Comparison of ENCODE assay signal across 12 mouse cellular contexts in genomic region chr5:42270286-42271076, GRCm38 (mm10).
A peak's percentile ranks its signal among the peaks of the same experiment; 100 is the strongest.
DNase-seq lines count a peak whose midpoint lies in the region; ATAC-seq and TF ChIP-seq lines count a peak whose summit lies in the region.
"Had no signal": no experiment of that assay in that cellular context is flagged by ENCODE, and none has a peak within 500 bp of the region (broad histone marks: within the 10 kb centered on the region; RNA-seq: fewer than 3 reads in every experiment).

No protein-coding gene starts in this region.

- H3K9me3 ChIP-seq in hindbrain, embryonic 12.5 days (replicated peaks), result no peaks in the 10 kb centered on the region
- H3K9me3 ChIP-seq in neural tube, embryonic 12.5 days, result no peaks in the 10 kb centered on the region
- no peaks in the 10 kb centered on the region for H3K9me3 ChIP-seq in stomach, postnatal 0 days (ENCODE audit: control insufficient read depth, low read length)
- H3K9me3 ChIP-seq: limb, embryonic 13.5 days had no signal

- TF ChIP-seq EP300 in stomach, postnatal 0 days (optimal IDR thresholded peaks at IDR 0.05), result no peak

- 67% methylated on average over 3 of the region's 3 CpGs for WGBS in hindbrain, embryonic 12.5 days
- WGBS in neural tube, embryonic 12.5 days, result 52% methylated on average over 3 of the region's 3 CpGs
- WGBS in stomach, postnatal 0 days, result 76% methylated on average over 3 of the region's 3 CpGs

- no peak overlapping the region for H3K4me2 ChIP-seq in hindbrain, embryonic 12.5 days (replicated peaks)
- H3K4me2 ChIP-seq in neural tube, embryonic 12.5 days (replicated peaks), result no peak overlapping the region
- no peak overlapping the region for H3K4me2 ChIP-seq in stomach, postnatal 0 days (replicated peaks; ENCODE audit: low read depth)
- H3K4me2 ChIP-seq: limb, embryonic 13.5 days had no signal

- no peak overlapping the region for H3K27ac ChIP-seq in hindbrain, embryonic 12.5 days
- no peak overlapping the region for H3K27ac ChIP-seq in neural tube, embryonic 12.5 days
- no peak overlapping the region for H3K27ac ChIP-seq in stomach, postnatal 0 days (replicated peaks)
- H3K27ac ChIP-seq: limb, embryonic 13.5 days had no signal

- H3K36me3 ChIP-seq in hindbrain, embryonic 12.5 days, result no peaks in the 10 kb centered on the region
- H3K36me3 ChIP-seq in neural tube, embryonic 12.5 days, result no peaks in the 10 kb centered on the region
- H3K36me3 ChIP-seq in stomach, postnatal 0 days (ENCODE audit: control insufficient read depth, insufficient read depth, low read length), result no peaks in the 10 kb centered on the region
- H3K36me3 ChIP-seq: limb, embryonic 13.5 days had no signal

- ATAC-seq in hindbrain, embryonic 12.5 days (ENCODE audit: low FRiP score), result peak; percentile 64
- peak; percentile 84 for ATAC-seq in neural tube, embryonic 12.5 days (ENCODE audit: low FRiP score, low read depth)
- ATAC-seq in stomach, postnatal 0 days (ENCODE audit: low FRiP score, low TSS enrichment), result no peak

- peak; percentile 18 for DNase-seq in layer of hippocampus, adult 11-12 months (ENCODE audit: low spot score)
- DNase-seq in layer of hippocampus, postnatal 25 days (ENCODE audit: extremely low spot score in 1 of 2, low spot score in 1 of 2), result no peak
- DNase-seq in left cerebral cortex, adult 9 months (ENCODE audit: low spot score in 2 of 2), result peak; percentile 54
- no peak for DNase-seq in stomach, postnatal 0 days (ENCODE audit: low spot score)
- DNase-seq in lung, postnatal 36 days, result no peak
- no peak for DNase-seq in heart, adult 8-10 months (ENCODE audit: low spot score)
- DNase-seq: cerebellum, adult 11-12 months; kidney, adult 11 months; lung, adult 2 months had no signal

- no peak overlapping the region for H3K9ac ChIP-seq in hindbrain, embryonic 12.5 days
- H3K9ac ChIP-seq in neural tube, embryonic 12.5 days, result no peak overlapping the region
- H3K9ac ChIP-seq in stomach, postnatal 0 days (ENCODE audit: low read length), result no peak overlapping the region
- H3K9ac ChIP-seq: limb, embryonic 13.5 days had no signal

- H3K4me3 ChIP-seq in hindbrain, embryonic 12.5 days, result no peak overlapping the region
- H3K4me3 ChIP-seq in neural tube, embryonic 12.5 days, result no peak overlapping the region
- no peak overlapping the region for H3K4me3 ChIP-seq in stomach, postnatal 0 days (ENCODE audit: low read depth, low read length)
- H3K4me3 ChIP-seq: limb, embryonic 13.5 days had no signal

- no peaks in the 10 kb centered on the region for H3K27me3 ChIP-seq in hindbrain, embryonic 12.5 days
- no peaks in the 10 kb centered on the region for H3K27me3 ChIP-seq in neural tube, embryonic 12.5 days (replicated peaks)
- H3K27me3 ChIP-seq in stomach, postnatal 0 days (ENCODE audit: control insufficient read depth, insufficient read depth, low read length), result no peaks in the 10 kb centered on the region
- H3K27me3 ChIP-seq: limb, embryonic 13.5 days had no signal

- no peaks in the 10 kb centered on the region for H3K4me1 ChIP-seq in hindbrain, embryonic 12.5 days
- H3K4me1 ChIP-seq in neural tube, embryonic 12.5 days, result no peaks in the 10 kb centered on the region
- no peaks in the 10 kb centered on the region for H3K4me1 ChIP-seq in stomach, postnatal 0 days (replicated peaks; ENCODE audit: control insufficient read depth, insufficient read depth)
- H3K4me1 ChIP-seq: limb, embryonic 13.5 days had no signal

- TF ChIP-seq CTCF in stomach, postnatal 0 days (IDR thresholded peaks at IDR 0.05; ENCODE audit: low read depth), result no peak

Comparison
In these comparisons a context has a peak if more than half of its experiments do, and no peak if none do; other contexts are left out.
1. DNase-seq: peak in layer of hippocampus, adult 11-12 months (single experiment) and left cerebral cortex, adult 9 months (2 of 2); none in layer of hippocampus, postnatal 25 days (0 of 2), stomach, postnatal 0 days (single experiment), lung, postnatal 36 days (single experiment) and heart, adult 8-10 months (single experiment).